Mouse (Mus musculus): ENCODE measurements at regions not wholly inside any gene's neighbourhood (a gene's known extent, or its start where the extent isn't known, plus 50 kb on each side); places are given as distances from the start of the nearest gene placed in this dataset.

DNA sequence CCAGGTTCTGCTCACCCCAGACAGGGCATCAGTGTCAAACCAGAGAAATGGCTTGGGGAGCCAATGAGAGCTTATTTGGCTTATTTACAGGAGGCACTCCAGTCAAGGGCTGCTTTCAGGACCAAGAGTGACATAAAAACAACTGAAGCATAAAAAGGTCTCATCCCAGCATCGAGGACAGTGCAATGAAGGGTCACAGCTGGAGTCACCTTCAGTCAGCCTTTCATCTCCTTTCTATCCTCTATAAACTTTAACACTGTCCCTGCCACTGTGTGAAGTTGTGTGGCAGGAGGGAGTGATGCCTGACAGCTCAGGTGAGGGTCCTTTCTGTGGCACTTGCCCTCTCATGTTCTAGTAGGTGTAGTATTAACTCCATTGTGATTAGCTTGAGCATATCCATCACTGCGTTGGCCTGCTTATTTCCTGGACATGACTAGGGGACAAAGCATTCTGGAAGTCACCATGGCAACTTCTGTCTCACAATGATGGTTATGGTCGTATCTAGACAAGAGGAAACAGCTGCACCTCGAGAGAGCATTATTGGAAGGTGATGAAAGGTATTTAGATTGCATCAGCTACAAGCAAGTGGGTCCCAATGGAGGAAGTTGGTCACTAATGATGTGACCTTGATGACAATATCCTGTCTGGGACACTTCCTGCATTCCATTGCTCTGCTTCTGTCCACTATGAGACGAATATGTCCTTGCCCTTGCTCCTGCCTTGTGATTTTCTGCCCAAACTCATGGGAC is 87.8 kb upstream of the Enpp6 start:
- in situ Hi-C loops (cut with MboI; ENCODE audit: low pct_unique_long_range_greater_than_20kb in 1 of 2, low sequenced_read_pairs in 2 of 2, unreplicated experiment in 1 of 2) = no loop called here

DNA sequence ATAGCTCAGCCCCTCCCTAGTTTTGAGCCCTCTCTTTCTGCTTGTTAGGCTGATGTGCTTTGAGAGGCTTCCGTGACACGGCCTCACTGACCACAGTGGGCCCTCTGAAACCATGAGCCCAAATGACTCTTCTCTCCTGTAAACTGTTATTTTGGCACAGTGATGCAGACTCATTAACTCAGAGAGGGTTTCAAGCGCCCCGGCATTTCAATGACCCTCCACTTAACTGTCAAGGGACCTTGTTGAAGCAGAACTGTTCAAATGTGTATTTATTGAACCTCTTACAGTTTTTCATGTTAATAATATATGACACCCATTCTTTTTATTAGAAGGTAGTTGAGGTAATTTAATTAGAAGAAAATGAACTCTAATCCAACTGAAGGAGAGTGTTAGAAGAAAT is 85.9 kb upstream of the Enpp6 start:
- in situ Hi-C loops (cut with MboI; ENCODE audit: low pct_unique_long_range_greater_than_20kb in 1 of 2, low sequenced_read_pairs in 2 of 2, unreplicated experiment in 1 of 2) = no loop called here

DNA sequence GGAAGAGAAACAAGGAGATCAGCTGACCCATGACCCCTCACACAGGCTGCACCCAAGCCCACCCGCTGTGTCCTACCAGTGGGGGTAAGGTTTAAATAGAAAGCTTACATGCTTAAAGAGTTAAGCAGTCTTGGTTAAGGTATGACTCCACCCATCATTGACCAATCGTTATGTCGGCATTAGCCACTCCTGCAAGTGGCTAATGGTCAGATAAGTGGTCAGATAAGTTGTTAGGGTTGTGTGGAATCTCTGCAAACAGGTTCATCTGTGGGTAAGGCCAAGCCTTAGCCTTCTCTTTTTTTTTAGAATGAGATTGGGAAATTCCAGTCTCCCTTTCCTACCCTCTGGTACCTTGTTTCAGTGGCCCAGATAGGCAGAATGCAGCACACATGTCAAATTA is 82.0 kb upstream of the Enpp6 start:
- in situ Hi-C loops (cut with MboI; ENCODE audit: low pct_unique_long_range_greater_than_20kb in 1 of 2, low sequenced_read_pairs in 2 of 2, unreplicated experiment in 1 of 2) = no loop called here

DNA sequence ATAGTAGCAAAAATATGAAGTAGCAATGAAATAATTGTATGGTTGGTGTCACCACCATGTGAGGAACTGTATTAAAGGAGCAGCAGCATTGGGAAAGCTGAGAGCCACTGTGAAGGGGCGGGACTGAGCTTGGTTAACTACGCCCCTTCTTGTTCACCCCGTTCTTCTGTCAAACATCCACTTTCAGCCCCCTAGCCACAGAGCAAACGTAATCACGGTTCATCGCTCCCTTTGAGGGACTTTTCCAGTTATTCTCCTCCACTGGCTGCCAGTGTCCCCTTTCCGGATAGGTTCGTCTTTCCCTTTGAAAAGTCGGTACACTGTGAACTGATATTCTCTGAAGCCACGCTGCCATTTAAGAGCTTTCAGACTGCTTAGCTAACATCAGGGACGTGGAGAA is 79.3 kb upstream of the Enpp6 start:
- in situ Hi-C loops (cut with MboI; ENCODE audit: low pct_unique_long_range_greater_than_20kb in 1 of 2, low sequenced_read_pairs in 2 of 2, unreplicated experiment in 1 of 2) = no loop called here

DNA sequence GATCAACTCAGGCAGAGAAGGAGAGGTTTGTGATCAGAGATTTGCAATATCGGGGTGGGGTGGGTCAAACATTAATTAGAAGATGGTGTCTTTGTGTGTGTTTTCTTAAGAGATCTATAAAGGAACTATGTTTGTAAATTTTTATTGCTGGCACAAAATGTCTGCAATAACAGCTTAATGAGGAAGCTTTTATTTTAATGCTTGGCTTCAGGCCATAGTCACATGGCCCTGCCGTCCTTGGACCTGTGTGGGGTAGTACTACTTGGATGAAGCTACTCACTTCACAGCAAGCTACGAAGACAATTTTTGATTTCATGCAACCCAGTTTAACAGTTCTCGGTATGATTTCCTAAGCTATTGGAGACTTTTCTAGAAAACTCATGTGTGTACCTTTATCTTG is 78.5 kb upstream of the Enpp6 start:
- in situ Hi-C loops (cut with MboI; ENCODE audit: low pct_unique_long_range_greater_than_20kb in 1 of 2, low sequenced_read_pairs in 2 of 2, unreplicated experiment in 1 of 2) = no loop called here

DNA sequence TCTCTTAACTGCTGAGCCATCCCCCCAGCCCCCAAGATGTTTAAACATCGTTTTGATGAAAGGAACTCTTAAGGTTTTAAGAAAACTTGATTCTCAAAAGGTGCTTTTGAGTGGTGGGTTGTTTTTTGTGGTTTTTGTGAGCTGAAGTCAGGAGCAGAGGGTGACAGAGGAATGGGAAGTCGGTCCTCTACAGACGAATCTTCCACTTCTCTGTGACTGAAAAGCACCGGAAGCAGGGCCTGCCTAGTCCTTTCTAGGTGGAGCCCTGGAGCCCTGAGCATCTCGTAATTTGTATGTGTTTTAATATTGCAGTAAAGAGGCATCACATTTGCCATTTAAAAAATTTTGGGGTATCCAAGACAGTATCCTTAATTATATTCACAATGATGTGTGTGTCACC is 72.7 kb upstream of the Enpp6 start:
- in situ Hi-C loops (cut with MboI; ENCODE audit: low pct_unique_long_range_greater_than_20kb in 1 of 2, low sequenced_read_pairs in 2 of 2, unreplicated experiment in 1 of 2) = no loop called here

DNA sequence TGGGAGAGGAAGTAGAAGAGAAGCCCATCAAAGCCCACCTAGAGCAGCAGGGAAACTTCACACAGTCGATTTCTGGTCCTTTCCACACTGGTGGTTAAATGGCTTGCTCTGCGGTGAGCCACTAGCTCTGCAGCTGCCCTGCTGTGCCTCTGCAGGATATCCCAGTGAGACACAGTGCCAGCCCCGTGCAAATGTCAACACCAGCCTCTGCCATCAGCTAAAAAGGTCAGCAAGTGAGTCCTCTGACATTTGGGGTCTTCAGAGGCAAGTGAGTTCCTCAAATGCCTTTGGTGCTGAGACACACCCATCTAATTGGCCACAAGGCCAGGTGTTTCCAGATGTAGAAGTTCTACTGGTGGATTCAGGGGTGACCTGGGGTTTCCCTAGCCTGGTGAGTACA is 66.6 kb upstream of the Enpp6 start:
- in situ Hi-C loops (cut with MboI; ENCODE audit: low pct_unique_long_range_greater_than_20kb in 1 of 2, low sequenced_read_pairs in 2 of 2, unreplicated experiment in 1 of 2) = no loop called here

DNA sequence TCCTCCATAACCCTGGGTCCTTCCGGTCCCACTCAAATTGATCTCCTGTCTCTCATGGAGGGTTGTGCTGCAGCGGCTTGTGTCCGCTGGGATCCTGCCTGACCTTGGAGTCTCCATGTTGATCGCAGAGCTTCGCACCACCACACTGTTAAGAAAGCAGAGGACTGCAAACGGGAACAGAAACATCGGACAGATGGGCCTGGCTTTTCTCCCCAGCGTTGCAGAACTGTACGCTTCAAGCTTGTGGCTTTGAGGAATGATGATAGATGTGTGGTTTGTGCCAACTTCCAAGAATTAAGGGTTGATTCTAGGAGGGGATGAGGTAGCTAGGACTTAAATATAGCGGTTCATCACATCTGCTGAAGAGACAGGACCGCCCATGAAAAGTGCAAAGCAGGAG is 65.6 kb upstream of the Enpp6 start:
- in situ Hi-C loops (cut with MboI; ENCODE audit: low pct_unique_long_range_greater_than_20kb in 1 of 2, low sequenced_read_pairs in 2 of 2, unreplicated experiment in 1 of 2) = no loop called here

DNA sequence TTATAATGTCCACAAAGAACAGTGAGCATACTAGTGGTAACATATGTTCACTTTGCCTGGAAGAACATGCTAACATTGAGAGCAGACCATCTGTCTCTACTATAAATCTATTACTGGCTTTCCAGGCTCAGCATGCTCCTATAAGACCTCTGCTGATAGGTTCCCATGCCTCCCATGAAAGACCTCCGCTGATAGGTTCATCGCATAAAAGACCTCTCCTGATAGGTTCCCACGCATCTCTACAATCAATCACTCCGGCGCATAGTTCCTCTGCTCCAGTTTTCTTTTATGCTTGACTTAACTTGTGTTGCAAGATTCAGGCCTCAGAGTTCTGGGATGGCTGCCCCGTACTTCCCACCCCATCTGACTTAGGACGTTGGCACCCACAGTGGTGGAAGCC is 65.1 kb upstream of the Enpp6 start:
- in situ Hi-C loops (cut with MboI; ENCODE audit: low pct_unique_long_range_greater_than_20kb in 1 of 2, low sequenced_read_pairs in 2 of 2, unreplicated experiment in 1 of 2) = no loop called here

DNA sequence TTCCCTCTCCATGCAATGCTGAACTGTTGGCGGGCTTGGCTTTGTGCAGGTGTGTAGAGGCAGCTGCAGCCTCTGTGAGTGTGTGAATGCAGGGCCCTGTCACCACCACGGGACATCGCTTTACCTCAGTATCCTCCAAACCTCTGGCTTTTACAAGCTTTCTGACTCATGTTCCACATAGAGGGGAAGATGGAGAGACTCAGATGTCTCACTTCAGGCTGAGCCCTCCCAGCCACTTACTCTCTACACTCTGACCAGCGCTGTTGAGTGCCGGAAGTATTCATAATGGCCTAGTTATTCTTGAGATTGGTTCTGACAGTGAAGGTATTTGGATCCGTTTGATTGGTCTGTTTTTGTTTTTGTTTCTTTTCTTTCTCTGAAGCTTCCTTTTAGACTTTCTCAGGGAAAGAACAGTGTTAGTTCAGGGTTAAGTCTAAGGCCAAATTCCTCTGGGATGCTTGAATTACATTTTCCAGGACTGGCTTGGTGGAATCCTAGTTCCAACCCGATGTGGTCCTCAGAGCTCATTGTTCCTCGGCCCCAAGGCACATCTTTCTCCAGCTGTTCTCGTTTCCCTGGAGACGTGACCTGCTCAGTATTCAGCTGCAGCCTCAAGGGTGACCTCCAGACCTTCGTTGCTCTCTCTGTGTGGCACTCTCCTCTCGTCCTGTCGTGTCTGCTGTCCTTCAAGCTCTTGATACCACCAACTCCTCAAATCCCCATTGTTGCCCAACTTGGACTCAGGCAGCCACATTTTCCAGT is 61.7 kb upstream of the Enpp6 start:
- in situ Hi-C loops (cut with MboI; ENCODE audit: low pct_unique_long_range_greater_than_20kb in 1 of 2, low sequenced_read_pairs in 2 of 2, unreplicated experiment in 1 of 2) = loop anchor here in 1 of 2 experiments (25.0 kb wide), 1 partner anchor 688 kb away; no protein-coding TSS in a partner anchor

DNA sequence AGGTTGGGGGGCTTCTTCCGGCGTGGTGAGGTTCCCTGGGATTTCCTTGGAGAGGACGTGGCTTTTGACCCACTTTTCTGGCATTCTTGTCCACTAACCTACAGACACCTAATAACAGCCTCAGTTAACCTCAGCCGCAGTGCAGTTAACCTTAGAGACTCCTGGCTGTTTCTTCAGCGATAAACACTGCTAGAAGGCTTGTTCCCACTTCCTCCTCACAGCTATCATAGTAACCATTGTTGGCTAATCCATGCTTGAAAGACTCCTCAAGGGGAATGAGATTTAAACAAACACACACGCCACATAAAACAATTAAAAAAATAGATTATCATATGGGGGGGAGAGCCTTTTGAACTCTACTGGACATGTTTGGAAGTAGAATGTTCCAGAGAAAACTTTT is 58.0 kb upstream of the Enpp6 start:
- in situ Hi-C loops (cut with MboI; ENCODE audit: low pct_unique_long_range_greater_than_20kb in 1 of 2, low sequenced_read_pairs in 2 of 2, unreplicated experiment in 1 of 2) = loop anchor here in 1 of 2 experiments (25.0 kb wide), 1 partner anchor 691 kb away; no protein-coding TSS in a partner anchor

DNA sequence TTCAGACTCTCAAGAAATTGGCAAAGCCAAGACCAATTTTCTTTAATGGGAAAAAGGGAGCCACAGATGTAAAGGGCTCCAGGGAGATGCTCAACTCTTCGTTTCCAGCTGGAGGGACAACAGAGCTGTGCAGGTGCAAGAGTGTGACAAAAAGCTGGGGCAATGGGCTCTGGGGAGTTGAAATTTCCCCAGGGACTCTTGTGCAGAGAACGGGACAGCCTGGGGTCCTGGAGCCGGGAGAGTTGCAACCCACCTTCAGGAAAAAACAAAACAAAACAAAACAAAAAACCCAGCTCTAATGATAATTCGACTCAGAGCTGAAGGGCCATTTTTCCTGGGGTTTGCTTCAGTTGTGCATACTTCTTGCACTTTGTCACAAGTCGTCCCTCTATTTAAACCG is 57.0 kb upstream of the Enpp6 start:
- in situ Hi-C loops (cut with MboI; ENCODE audit: low pct_unique_long_range_greater_than_20kb in 1 of 2, low sequenced_read_pairs in 2 of 2, unreplicated experiment in 1 of 2) = loop anchor here in 1 of 2 experiments (25.0 kb wide), 1 partner anchor 692 kb away; no protein-coding TSS in a partner anchor

DNA sequence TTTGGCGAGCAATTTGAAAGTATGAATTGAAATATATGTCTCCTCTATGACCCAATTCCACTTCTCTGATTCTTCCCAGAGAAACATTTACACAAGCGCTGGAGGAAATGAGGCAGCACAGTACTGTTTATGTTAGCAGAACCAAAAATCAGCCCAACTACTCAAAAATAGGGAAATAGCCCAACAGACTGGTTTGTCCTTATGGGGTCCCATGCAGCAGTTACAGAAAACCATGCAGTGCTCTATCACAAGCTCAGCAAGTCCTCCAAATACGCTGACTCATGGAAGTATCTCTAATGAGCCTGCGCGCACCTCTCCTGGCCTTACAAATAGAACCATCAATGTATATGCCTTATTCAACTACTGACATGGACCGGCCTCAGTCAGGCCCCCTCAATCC is 55.4 kb upstream of the Enpp6 start:
- in situ Hi-C loops (cut with MboI; ENCODE audit: low pct_unique_long_range_greater_than_20kb in 1 of 2, low sequenced_read_pairs in 2 of 2, unreplicated experiment in 1 of 2) = loop anchor here in 1 of 2 experiments (25.0 kb wide), 1 partner anchor 694 kb away; no protein-coding TSS in a partner anchor

DNA sequence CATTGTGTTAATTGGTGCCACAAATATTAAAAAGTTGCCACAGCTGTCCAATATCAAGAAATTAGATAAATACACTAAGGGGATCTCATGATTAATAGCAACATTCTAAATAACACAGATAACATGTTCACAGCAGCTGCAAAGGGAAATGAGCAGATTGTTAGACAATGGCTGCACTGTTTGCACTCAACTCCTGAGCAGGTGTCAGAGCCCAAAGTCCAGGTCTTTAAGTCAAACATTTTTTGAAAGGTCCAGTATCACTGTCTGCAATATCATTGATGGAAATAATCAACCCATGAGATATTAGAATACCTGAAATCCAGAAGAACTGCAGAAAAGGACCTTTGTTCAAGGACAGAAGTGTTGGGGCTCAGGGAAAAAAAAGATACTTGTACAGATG is 53.4 kb upstream of the Enpp6 start:
- in situ Hi-C loops (cut with MboI; ENCODE audit: low pct_unique_long_range_greater_than_20kb in 1 of 2, low sequenced_read_pairs in 2 of 2, unreplicated experiment in 1 of 2) = loop anchor here in 1 of 2 experiments (25.0 kb wide), 1 partner anchor 696 kb away; no protein-coding TSS in a partner anchor

DNA sequence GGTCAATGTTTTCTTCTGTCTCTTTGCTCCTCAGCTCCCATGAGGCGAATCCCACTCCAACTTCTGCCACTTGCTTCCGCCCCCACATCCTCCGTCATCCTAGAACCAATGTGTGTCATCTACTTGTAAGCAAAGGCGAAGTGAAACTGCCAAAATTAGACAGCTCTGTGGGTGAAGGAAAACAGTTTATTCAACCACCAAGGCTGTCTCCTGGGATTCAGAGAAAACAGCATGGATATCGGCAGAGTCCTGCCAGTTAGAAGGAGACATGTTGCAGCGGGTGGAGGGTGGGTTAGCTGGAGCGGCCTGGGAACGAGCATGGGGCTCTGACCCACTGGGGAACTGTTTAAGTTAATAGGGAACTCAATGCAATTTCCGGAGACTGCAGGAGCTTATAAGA is 52.4 kb upstream of the Enpp6 start:
- in situ Hi-C loops (cut with MboI; ENCODE audit: low pct_unique_long_range_greater_than_20kb in 1 of 2, low sequenced_read_pairs in 2 of 2, unreplicated experiment in 1 of 2) = loop anchor here in 1 of 2 experiments (25.0 kb wide), 1 partner anchor 697 kb away; no protein-coding TSS in a partner anchor

DNA sequence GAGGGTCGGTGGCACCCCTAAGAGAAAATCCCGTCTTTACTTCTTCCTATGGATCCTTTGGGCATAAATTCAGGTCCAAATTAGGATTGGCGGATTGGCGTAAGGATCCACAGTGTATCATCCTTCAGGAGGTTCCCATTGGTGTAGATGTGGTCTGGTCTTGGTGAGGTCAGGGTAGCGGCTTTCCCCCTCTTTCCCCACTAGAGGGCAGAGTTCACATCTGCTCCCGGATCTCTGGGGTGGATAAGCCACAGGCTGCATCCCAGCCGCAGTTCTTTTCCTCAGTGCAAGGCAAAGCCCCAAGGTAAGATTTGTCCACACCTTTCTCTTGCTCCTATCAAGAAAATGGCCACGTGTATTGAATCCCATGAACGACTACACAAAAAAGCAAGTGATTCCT is 51.8 kb upstream of the Enpp6 start:
- in situ Hi-C loops (cut with MboI; ENCODE audit: low pct_unique_long_range_greater_than_20kb in 1 of 2, low sequenced_read_pairs in 2 of 2, unreplicated experiment in 1 of 2) = loop anchor here in 1 of 2 experiments (25.0 kb wide), 1 partner anchor 698 kb away; no protein-coding TSS in a partner anchor

DNA sequence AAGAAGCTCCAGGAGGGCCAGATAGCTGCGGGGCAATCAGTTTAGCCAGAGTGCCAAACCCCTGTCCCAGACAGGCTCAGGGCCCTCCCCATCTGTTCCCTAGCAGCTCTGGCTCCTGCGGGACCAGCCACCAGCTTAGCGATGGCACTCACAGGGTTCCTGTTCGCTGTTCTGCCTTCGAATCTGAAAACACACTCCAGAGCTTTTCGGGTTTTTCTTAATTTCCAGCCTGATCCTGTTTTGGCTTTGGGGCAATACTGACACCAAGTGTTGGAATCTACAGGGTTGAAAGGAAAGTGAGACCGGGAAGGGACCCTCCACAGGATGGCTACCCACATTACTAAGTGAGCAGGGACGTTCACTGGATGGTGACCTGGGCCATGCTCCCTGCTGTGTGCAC is 50.6 kb upstream of the Enpp6 start:
- in situ Hi-C loops (cut with MboI; ENCODE audit: low pct_unique_long_range_greater_than_20kb in 1 of 2, low sequenced_read_pairs in 2 of 2, unreplicated experiment in 1 of 2) = loop anchor here in 1 of 2 experiments (25.0 kb wide), 1 partner anchor 699 kb away; no protein-coding TSS in a partner anchor
